Mouse (Mus musculus) MEL (cell line): Measurements from ENCODE around the gene Src. TPM values are rescaled to one million over a fixed set of nuclear protein-coding genes. Genes with fewer than 3 reads are reported as not detected.

ENCODE experiments used
- DNase-seq: peaks from one replicate; pipeline ENCODE4 v3.0.0; 2011; ENCODE audit warnings: low read depth, low spot score
- H3K27ac ChIP-seq: 2 replicates; pipeline ENCODE4 v1.5.1; 2012; ENCODE audit warnings: low read depth, mild to moderate bottlenecking, control low read depth, low read length, moderate library complexity; ENCODE audit not compliant: control insufficient read depth
- H3K27me3 ChIP-seq, 2 experiments: fragments of 150-350 bp in 1 of 2; sonication (generic) in 1 of 2; 2 replicates each; pipeline ENCODE4 v1.6.1; 2012; ENCODE audit warnings: low read length in 2 of 2, mild to moderate bottlenecking in 2 of 2, improper control_type of control experiment in 1 of 2, moderate library complexity in 1 of 2; ENCODE audit not compliant: insufficient read depth in 2 of 2, control insufficient read depth in 1 of 2
- H3K36me3 ChIP-seq, 2 experiments: 2 replicates each; pipeline ENCODE4 v1.6.1; 2012 to 2014; ENCODE audit warnings: low read length in 2 of 2, improper control_type of control experiment in 1 of 2, inconsistent platforms in 1 of 2, mild to moderate bottlenecking in 1 of 2; ENCODE audit not compliant: insufficient read depth in 2 of 2, control insufficient read depth in 1 of 2
- H3K4me1 ChIP-seq, 2 experiments: fragments of 150-350 bp in 1 of 2; sonication (generic) in 1 of 2; 2 replicates each; pipeline ENCODE4 v1.6.1; 2012; ENCODE audit warnings: low read length in 2 of 2, improper control_type of control experiment in 1 of 2, mild to moderate bottlenecking in 1 of 2; ENCODE audit not compliant: insufficient read depth in 2 of 2, control insufficient read depth in 1 of 2
- H3K4me3 ChIP-seq, 2 experiments: fragments of 150-350 bp in 1 of 2; sonication (generic) in 1 of 2; 2 replicates each; pipeline ENCODE4 v1.5.1; 2012; ENCODE audit warnings: low read depth in 2 of 2, low read length in 2 of 2, mild to moderate bottlenecking in 2 of 2, moderate library complexity in 2 of 2, control low read depth in 1 of 2, improper control_type of control experiment in 1 of 2; ENCODE audit not compliant: control insufficient read depth in 1 of 2, insufficient read depth in 1 of 2
- H3K79me2 ChIP-seq: 2 replicates; pipeline ENCODE4 v1.6.1; 2012; ENCODE audit warnings: mild to moderate bottlenecking, low read length, moderate library complexity; ENCODE audit not compliant: control insufficient read depth, poor library complexity, insufficient read depth
- H3K9ac ChIP-seq: 2 replicates; pipeline ENCODE4 v1.6.1; 2012; ENCODE audit warnings: low read depth, mild to moderate bottlenecking, control low read depth, low read length, moderate library complexity; ENCODE audit not compliant: control insufficient read depth, poor library complexity, severe bottlenecking
- H3K9me3 ChIP-seq: fragments of 150-350 bp; sonication (generic); replicated peaks from 2 replicates; pipeline ENCODE4 v1.6.1; 2012; ENCODE audit warnings: mild to moderate bottlenecking, low read length, improper control_type of control experiment, moderate library complexity; ENCODE audit not compliant: insufficient read depth
- BHLHE40 ChIP-seq: IDR thresholded peaks from 2 replicates; pipeline ENCODE4 v1.6.1; 2012; ENCODE audit warnings: low read depth, mild to moderate bottlenecking, inconsistent platforms, low read length, improper control_type of control experiment, borderline replicate concordance
- CHD2 ChIP-seq: IDR thresholded peaks from 2 replicates; pipeline ENCODE4 v1.6.1; 2011; ENCODE audit warnings: low read length, improper control_type of control experiment
- EP300 ChIP-seq, 2 experiments: IDR thresholded peaks; 2 replicates each; pipeline ENCODE4 v1.6.1; 2011; ENCODE audit warnings: improper control_type of control experiment in 2 of 2, low read length in 2 of 2, low read depth in 1 of 2, mild to moderate bottlenecking in 1 of 2
- ETS1 ChIP-seq: IDR thresholded peaks from 2 replicates; pipeline ENCODE4 v1.6.1; 2012; ENCODE audit warnings: low read depth, mild to moderate bottlenecking, inconsistent platforms, low read length, improper control_type of control experiment, moderate library complexity
- GABPA ChIP-seq: IDR thresholded peaks from 2 replicates; pipeline ENCODE4 v1.6.1; 2012; ENCODE audit warnings: low read depth, mild to moderate bottlenecking, inconsistent platforms, low read length, improper control_type of control experiment, moderate library complexity
- MEF2A ChIP-seq: IDR thresholded peaks from 2 replicates; pipeline ENCODE4 v1.6.1; 2014; ENCODE audit warnings: low read depth, mild to moderate bottlenecking, inconsistent platforms, low read length, improper control_type of control experiment; ENCODE audit not compliant: poor library complexity, insufficient replicate concordance, severe bottlenecking; ENCODE audit errors: extremely low read depth
- MXI1 ChIP-seq: IDR thresholded peaks from 2 replicates; pipeline ENCODE4 v1.6.1; 2011; ENCODE audit warnings: mild to moderate bottlenecking, low read depth, low read length, improper control_type of control experiment
- MYC ChIP-seq: IDR thresholded peaks from 2 replicates; pipeline ENCODE4 v1.6.1; 2011; ENCODE audit warnings: low read depth, mild to moderate bottlenecking, low read length, improper control_type of control experiment, moderate library complexity
- NRF1 ChIP-seq: IDR thresholded peaks from 2 replicates; pipeline ENCODE4 v1.6.1; 2014; ENCODE audit warnings: low read depth, mild to moderate bottlenecking, inconsistent platforms, low read length, improper control_type of control experiment, moderate library complexity; ENCODE audit not compliant: poor library complexity, insufficient read depth, severe bottlenecking
- POLR2A ChIP-seq, 2 experiments: IDR thresholded peaks; 2 replicates each; pipeline ENCODE4 v1.6.1; 2011 to 2012; ENCODE audit warnings: low read length in 2 of 2, mild to moderate bottlenecking in 2 of 2, control low read depth in 1 of 2, improper control_type of control experiment in 1 of 2, low read depth in 1 of 2, moderate library complexity in 1 of 2; ENCODE audit not compliant: control insufficient read depth in 1 of 2, insufficient read depth in 1 of 2, poor library complexity in 1 of 2
- RCOR1 ChIP-seq: IDR thresholded peaks from 2 replicates; pipeline ENCODE4 v1.6.1; 2012; ENCODE audit warnings: low read depth, mild to moderate bottlenecking, inconsistent platforms, low read length, improper control_type of control experiment
- SIN3A ChIP-seq: IDR thresholded peaks from 2 replicates; pipeline ENCODE4 v1.6.1; 2012; ENCODE audit warnings: low read length, improper control_type of control experiment, inconsistent platforms
- TAL1 ChIP-seq: IDR thresholded peaks from 2 replicates; pipeline ENCODE4 v1.6.1; 2012; ENCODE audit warnings: mild to moderate bottlenecking, inconsistent platforms, low read length, moderate library complexity, mixed read lengths
- TCF12 ChIP-seq: IDR thresholded peaks from 2 replicates; pipeline ENCODE4 v1.6.1; 2014; ENCODE audit warnings: low read depth, mild to moderate bottlenecking, inconsistent platforms, low read length, improper control_type of control experiment, moderate library complexity
- UBTF ChIP-seq: IDR thresholded peaks from 2 replicates; pipeline ENCODE4 v1.6.1; 2012; ENCODE audit warnings: low read depth, mild to moderate bottlenecking, inconsistent platforms, low read length, improper control_type of control experiment, moderate library complexity, borderline replicate concordance; ENCODE audit not compliant: insufficient read depth
- USF1 ChIP-seq: IDR thresholded peaks from 2 replicates; pipeline ENCODE4 v1.6.1; 2014; ENCODE audit warnings: low read depth, mild to moderate bottlenecking, inconsistent platforms, low read length, improper control_type of control experiment, moderate library complexity
- ZKSCAN1 ChIP-seq: IDR thresholded peaks from 2 replicates; pipeline ENCODE4 v1.6.1; 2012; ENCODE audit warnings: low read depth, mild to moderate bottlenecking, inconsistent platforms, low read length, improper control_type of control experiment, moderate library complexity
- polyA plus RNA-seq, 2 experiments: library from polyadenylated mRNA; stranded (reverse) in 1 of 2; unstranded in 1 of 2; fragments of >175 nt in 1 of 2; fragments of >200 nt in 1 of 2; gene quantifications; 2 replicates each; pipeline versions ENCODE4 v1.2.1 to v1.2.4; 2012; ENCODE audit warnings: low replicate concordance in 2 of 2, low read depth in 1 of 2; ENCODE audit not compliant: insufficient read length in 2 of 2, insufficient read depth in 1 of 2, missing spikeins in 1 of 2
- total RNA-seq: library from RNA; depleted of rRNA; stranded (reverse); fragments of 300-350 nt; gene quantifications from 2 replicates; pipeline ENCODE4 v1.2.3, GENCODE M21; 2012

The Src gene
- total and polyA plus RNA-seq, 3 experiments: 0.23 to 4.2 TPM; not detected in 1

GRCm38 (mm10) chr2:157447297-157448158, 29.3 kb downstream of the Src start:
- H3K4me1 ChIP-seq: peaks cover 0 to 28% of the 10 kb centered on the region in 2 experiments; a peak in 2 of 4 replicates
- H3K27me3 ChIP-seq: no peaks in the 10 kb centered on the region
- H3K36me3 ChIP-seq: peaks cover 0 to 14% of the 10 kb centered on the region in 2 experiments; a peak in 2 of 4 replicates
- peak overlapping the region; percentile 31; the same call in 1 of the 2 replicates for H3K27ac ChIP-seq
- DNase-seq: peak; percentile 21
- no peaks in the 10 kb centered on the region for H3K9me3 ChIP-seq
- TF ChIP-seq RCOR1: no peak
- TF ChIP-seq MEF2A: no peak
- no peak for TF ChIP-seq TCF12
- no peak for TF ChIP-seq POLR2A (IDR thresholded peaks at IDR 0.05; ENCODE audit: control insufficient read depth in 1 of 2, insufficient read depth in 1 of 2, low read depth in 1 of 2, low read length in 2 of 2, poor library complexity in 1 of 2)
- TF ChIP-seq USF1: peak; percentile 52; the same call in 1 of the 2 replicates
- no peak overlapping the region for H3K9ac ChIP-seq
- no peak overlapping the region for H3K4me3 ChIP-seq
- H3K79me2 ChIP-seq: no peaks in the 10 kb centered on the region

GRCm38 (mm10) chr2:157448356-157448755, 30.1 kb downstream of the Src start:
- no peaks in the 10 kb centered on the region for H3K27me3 ChIP-seq
- H3K36me3 ChIP-seq: peaks cover 0 to 14% of the 10 kb centered on the region in 2 experiments; a peak in 2 of 4 replicates
- peak; percentile 6 for DNase-seq
- H3K9ac ChIP-seq: no peak overlapping the region
- no peaks in the 10 kb centered on the region for H3K79me2 ChIP-seq
- no peaks in the 10 kb centered on the region for H3K9me3 ChIP-seq
- peaks cover 0 to 28% of the 10 kb centered on the region in 2 experiments; a peak in 2 of 4 replicates for H3K4me1 ChIP-seq
- no peak overlapping the region for H3K27ac ChIP-seq
- TF ChIP-seq MXI1 (no peak), SIN3A (no peak), MEF2A (no peak), CHD2 (no peak), USF1 (no peak), TCF12 (no peak), GABPA (no peak), MYC (no peak)
- H3K4me3 ChIP-seq: no peak overlapping the region

- peaks cover 0 to 28% of the 10 kb centered on the region in 2 experiments; a peak in 2 of 4 replicates for H3K4me1 ChIP-seq
These were observed 32.7 kb downstream of the Src start for GRCm38 (mm10) chr2:157450905-157451304.

More at GRCm38 (mm10) chr2:157450905-157451304, 32.7 kb downstream of the Src start:
- H3K36me3 ChIP-seq: peaks cover 0 to 14% of the 10 kb centered on the region in 2 experiments; a peak in 2 of 4 replicates
- H3K4me3 ChIP-seq: no peak overlapping the region
- TF ChIP-seq ETS1: peak; percentile 60
- peak; percentile 61; the same call in 1 of the 2 replicates for TF ChIP-seq BHLHE40
- no peak for TF ChIP-seq ZKSCAN1
- peak; percentile 39; the same call in 1 of the 2 replicates for TF ChIP-seq USF1
- TF ChIP-seq MYC: no peak
- no peak for TF ChIP-seq NRF1
- TF ChIP-seq TCF12: peak; percentile 69; the same call in 1 of the 2 replicates
- TF ChIP-seq EP300 (IDR thresholded peaks at IDR 0.05; ENCODE audit: low read depth in 1 of 2, low read length in 2 of 2): peak in 1 of 2 experiments; percentile 46; a peak in 2 of 4 replicates
- no peak for TF ChIP-seq UBTF
- peak; percentile 55 for TF ChIP-seq TAL1
- TF ChIP-seq CHD2: no peak
- no peaks in the 10 kb centered on the region for H3K27me3 ChIP-seq
- DNase-seq: peak; percentile 27
- no peak overlapping the region for H3K27ac ChIP-seq
- H3K9ac ChIP-seq: no peak overlapping the region
- no peaks in the 10 kb centered on the region for H3K9me3 ChIP-seq
- no peaks in the 10 kb centered on the region for H3K79me2 ChIP-seq
